Comparison of ENCODE assay signal across 8 mouse cellular contexts in genomic region chr5:52113851-52114731, GRCm38 (mm10).
DNase-seq lines count a peak whose midpoint lies in the region; ATAC-seq and TF ChIP-seq lines count a peak whose summit lies in the region.

No protein-coding gene starts in this region.

- peak overlapping the region; percentile 75 for H3K9ac ChIP-seq in heart, embryonic 12.5 days
- H3K9ac ChIP-seq in kidney, embryonic 16.5 days (replicated peaks; ENCODE audit: low read length) = peak overlapping the region; percentile 69
- H3K9ac ChIP-seq in liver, embryonic 16.5 days (ENCODE audit: low read depth, low read length) = no peak overlapping the region

- no peak overlapping the region for H3K27ac ChIP-seq in spleen, adult 2 months (ENCODE audit: insufficient read depth, low read length)
- H3K27ac ChIP-seq in heart, embryonic 12.5 days (ENCODE audit: poor library complexity, severe bottlenecking) = no peak overlapping the region
- no peak overlapping the region for H3K27ac ChIP-seq in kidney, embryonic 16.5 days (ENCODE audit: low read length)
- no peak overlapping the region for H3K27ac ChIP-seq in liver, embryonic 16.5 days (ENCODE audit: low read length)

- no peaks in the 10 kb centered on the region for H3K36me3 ChIP-seq in spleen, adult 2 months (ENCODE audit: control insufficient read depth, insufficient read depth, low read length)
- H3K36me3 ChIP-seq in heart, embryonic 12.5 days = no peaks in the 10 kb centered on the region
- H3K36me3 ChIP-seq in kidney, embryonic 16.5 days (ENCODE audit: insufficient read depth, low read length) = no peaks in the 10 kb centered on the region
- H3K36me3 ChIP-seq in liver, embryonic 16.5 days (ENCODE audit: control insufficient read depth, insufficient read depth) = no peaks in the 10 kb centered on the region

- TF ChIP-seq POLR2A in spleen, adult 2 months (IDR thresholded peaks at IDR 0.05; ENCODE audit: low read depth, low read length) = no peak

- no peak for DNase-seq in spleen, adult 2 months (ENCODE audit: low read depth in 1 of 2, low spot score in 2 of 2)
- no peak for DNase-seq in spleen, postnatal 14 days (ENCODE audit: low spot score in 2 of 2)
- DNase-seq in cerebellum, postnatal 36 days = peak; percentile 42 to 52
- DNase-seq in right cerebral cortex, postnatal 25 days = peak; percentile 73
- DNase-seq in gastrocnemius, adult 8-10 months (ENCODE audit: low spot score in 2 of 2) = no peak

- under 1% methylated on average over 54 of the region's 54 CpGs for WGBS in spleen, adult 2 months
- under 1% methylated on average over 54 of the region's 54 CpGs for WGBS in heart, embryonic 12.5 days
- under 1% methylated on average over 54 of the region's 54 CpGs for WGBS in kidney, embryonic 16.5 days
- under 1% methylated on average over 54 of the region's 54 CpGs for WGBS in liver, embryonic 16.5 days (ENCODE audit: insufficient replicate concordance)

- H3K9me3 ChIP-seq in heart, embryonic 12.5 days (replicated peaks) = no peaks in the 10 kb centered on the region
- no peaks in the 10 kb centered on the region for H3K9me3 ChIP-seq in kidney, embryonic 16.5 days (ENCODE audit: low read length)
- H3K9me3 ChIP-seq in liver, embryonic 16.5 days (replicated peaks; ENCODE audit: control insufficient read depth, low read length) = no peaks in the 10 kb centered on the region

- no peak; the same call in 1 of the 2 replicates for ATAC-seq in heart, embryonic 12.5 days (ENCODE audit: insufficient number of reproducible peaks, low FRiP score)
- ATAC-seq in kidney, embryonic 16.5 days (ENCODE audit: low FRiP score, low TSS enrichment) = peak; percentile 27; the same call in 1 of the 2 replicates
- ATAC-seq in liver, embryonic 16.5 days (ENCODE audit: low read depth) = no peak

- peaks cover 24% of the 10 kb centered on the region for H3K4me1 ChIP-seq in spleen, adult 2 months (ENCODE audit: control insufficient read depth, insufficient read depth, insufficient read length)
- peaks cover 21% of the 10 kb centered on the region for H3K4me1 ChIP-seq in heart, embryonic 12.5 days (replicated peaks)
- H3K4me1 ChIP-seq in kidney, embryonic 16.5 days (ENCODE audit: insufficient read depth, low read length) = peaks cover 33% of the 10 kb centered on the region
- H3K4me1 ChIP-seq in liver, embryonic 16.5 days (ENCODE audit: control insufficient read depth, low read depth, low read length) = no peaks in the 10 kb centered on the region; the same call in none of the 2 replicates

- H3K27me3 ChIP-seq in spleen, adult 2 months (ENCODE audit: control insufficient read depth, insufficient read depth, low read length) = peaks cover 31% of the 10 kb centered on the region
- peaks cover 20% of the 10 kb centered on the region for H3K27me3 ChIP-seq in heart, embryonic 12.5 days (replicated peaks)
- H3K27me3 ChIP-seq in kidney, embryonic 16.5 days (ENCODE audit: insufficient read depth, low read length) = peaks cover 54% of the 10 kb centered on the region
- peaks cover 65% of the 10 kb centered on the region for H3K27me3 ChIP-seq in liver, embryonic 16.5 days (ENCODE audit: control insufficient read depth, insufficient read depth, low read depth, low read length)

- H3K4me3 ChIP-seq in spleen, adult 2 months (ENCODE audit: extremely low read depth, insufficient read depth, insufficient read length) = peak overlapping the region; percentile 67
- H3K4me3 ChIP-seq in heart, embryonic 12.5 days = peak overlapping the region; percentile 90
- peak overlapping the region; percentile 79 for H3K4me3 ChIP-seq in kidney, embryonic 16.5 days (ENCODE audit: low read length)
- H3K4me3 ChIP-seq in liver, embryonic 16.5 days (ENCODE audit: low read depth, low read length) = peak overlapping the region; percentile 65

- peak overlapping the region; percentile 100 for H3K4me2 ChIP-seq in heart, embryonic 12.5 days
- peak overlapping the region; percentile 100 for H3K4me2 ChIP-seq in kidney, embryonic 16.5 days (replicated peaks; ENCODE audit: low read depth, low read length)
- H3K4me2 ChIP-seq in liver, embryonic 16.5 days (ENCODE audit: low read depth, low read length) = peak overlapping the region; percentile 79

- no peak for TF ChIP-seq CTCF in spleen, adult 2 months (IDR thresholded peaks at IDR 0.05; ENCODE audit: extremely low read depth, insufficient read depth, insufficient read length, insufficient replicate concordance)

Comparison
In these comparisons a context has a peak if more than half of its experiments do, and no peak if none do; other contexts are left out.
1. DNase-seq: peak in cerebellum, postnatal 36 days (2 of 2) and right cerebral cortex, postnatal 25 days (single experiment); none in spleen, adult 2 months (0 of 2), spleen, postnatal 14 days (0 of 2) and gastrocnemius, adult 8-10 months (0 of 2).
2. Peak in every context shown above with its lines, with median percentiles within 50 percentile points of each other: H3K4me3 ChIP-seq and H3K4me2 ChIP-seq.